Mouse (Mus musculus) forebrain, embryonic 14.5 days (tissue): Measurements from ENCODE around the gene Vgll4. TPM values are rescaled to one million over a fixed set of nuclear protein-coding genes. Genes with fewer than 3 reads are reported as not detected.
A peak's percentile ranks its signal among the peaks of the same experiment; 100 is the strongest.

Source experiments
- ATAC-seq: fragments of 200-750 bp; cut with Nextera tagmentation; 2 replicates; pipeline ENCODE4 v1.8.0; 2017; ENCODE audit warnings: mild to moderate bottlenecking, moderate library complexity
- DNase-seq: peaks from one replicate; pipeline ENCODE4 v3.0.0-alpha.2; 2015; ENCODE audit warnings: low spot score
- H3K27ac ChIP-seq: fragments of 300-500 bp; sonication (generic); 2 replicates; pipeline ENCODE4 v1.5.1; 2014; ENCODE audit warnings: low read depth, mild to moderate bottlenecking, control low read depth, low read length, moderate library complexity
- H3K27me3 ChIP-seq: fragments of 300-500 bp; sonication (generic); replicated peaks from 2 replicates; pipeline ENCODE4 v1.6.1; 2014; ENCODE audit warnings: low read length, control low read depth, mixed read lengths; ENCODE audit not compliant: control insufficient read depth, insufficient read depth
- H3K36me3 ChIP-seq: fragments of 300-500 bp; sonication (generic); 2 replicates; pipeline ENCODE4 v1.6.1; 2014; ENCODE audit warnings: low read length, control low read depth; ENCODE audit not compliant: control insufficient read depth, insufficient read depth
- H3K4me1 ChIP-seq: fragments of 300-500 bp; sonication (generic); 2 replicates; pipeline ENCODE4 v1.6.1; 2014; ENCODE audit warnings: antibody characterized with exemption, low read length, control low read depth; ENCODE audit not compliant: control insufficient read depth, insufficient read depth
- H3K4me2 ChIP-seq: fragments of 300-500 bp; sonication (generic); 2 replicates; pipeline ENCODE4 v1.6.1; 2014; ENCODE audit warnings: mild to moderate bottlenecking, control low read depth, low read length
- H3K4me3 ChIP-seq: fragments of 300-500 bp; sonication (generic); 2 replicates; pipeline ENCODE4 v1.5.1; 2014; ENCODE audit warnings: low read depth, low read length, control low read depth
- H3K9ac ChIP-seq: fragments of 300-500 bp; sonication (generic); 2 replicates; pipeline ENCODE4 v1.6.1; 2014; ENCODE audit warnings: mild to moderate bottlenecking, low read length, control low read depth, moderate library complexity
- H3K9me3 ChIP-seq: fragments of 300-500 bp; sonication (generic); replicated peaks from 2 replicates; pipeline ENCODE4 v1.6.1; 2016; ENCODE audit warnings: low read length, control low read depth, mixed read lengths; ENCODE audit not compliant: control insufficient read depth
- WGBS: fragments of 180-500 bp; shearing (Covaris S2); extraction: QIAGEN DNeasy Blood & Tissue Kit; methylation state at CpG from one replicate; pipeline ENCODE4 v1.1.7; 2014; 5-methylcytosine and 5-hydroxymethylcytosine counted together
- polyA plus RNA-seq: library from polyadenylated mRNA; unstranded; fragments of >200 nt; fragmentation: Nextera tagmentation; extraction: Ambion mirVana; gene quantifications from 2 replicates; pipeline ENCODE4 v1.2.1, GENCODE M21; 2014

Gene Vgll4
- polyA plus RNA-seq, 1 experiment from 2014 or later, result 44.9 TPM

GRCm38 (mm10) chr6:114836433-114836832 is 133.4 kb downstream of the Vgll4 start:
- H3K27ac ChIP-seq, result no peak overlapping the region
- H3K4me2 ChIP-seq, result no peak overlapping the region
- no peak for ATAC-seq
- no peaks in the 10 kb centered on the region for H3K4me1 ChIP-seq
- DNase-seq, result no peak
- no peak overlapping the region for H3K4me3 ChIP-seq
- 62% methylated on average over 3 of the region's 3 CpGs for WGBS
- no peaks in the 10 kb centered on the region for H3K36me3 ChIP-seq
- H3K9me3 ChIP-seq, result no peaks in the 10 kb centered on the region
- H3K27me3 ChIP-seq, result no peaks in the 10 kb centered on the region
- no peak overlapping the region for H3K9ac ChIP-seq

DNA sequence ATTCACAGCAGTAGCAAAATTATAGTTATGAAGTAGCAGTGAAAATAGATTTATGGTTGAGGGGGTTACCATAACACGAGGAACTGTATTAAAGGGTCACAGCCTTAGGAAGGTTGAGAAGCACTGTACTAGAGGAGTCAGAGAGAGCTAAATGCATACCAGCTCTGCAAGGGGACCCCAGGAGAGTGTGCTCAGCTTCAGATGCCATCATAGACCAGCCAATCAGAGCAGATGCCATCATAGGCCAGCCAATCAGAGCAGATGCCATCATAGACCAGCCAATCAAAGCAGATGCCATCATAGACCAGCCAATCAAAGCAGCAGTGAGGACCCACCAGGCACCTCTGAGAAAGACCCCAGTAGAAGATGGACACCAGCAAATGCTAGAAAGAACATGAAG is 134.0 kb downstream of the Vgll4 start:
- H3K27me3 ChIP-seq, result no peaks in the 10 kb centered on the region
- WGBS, result 85% methylated on average over 1 of the region's 1 CpGs
- no peaks in the 10 kb centered on the region for H3K4me1 ChIP-seq
- ATAC-seq (no peak), DNase-seq (no peak)
- no peaks in the 10 kb centered on the region for H3K9me3 ChIP-seq
- no peak overlapping the region for H3K27ac ChIP-seq
- H3K4me2 ChIP-seq, result no peak overlapping the region
- H3K36me3 ChIP-seq, result no peaks in the 10 kb centered on the region
- no peak overlapping the region for H3K4me3 ChIP-seq
- H3K9ac ChIP-seq, result no peak overlapping the region

DNA sequence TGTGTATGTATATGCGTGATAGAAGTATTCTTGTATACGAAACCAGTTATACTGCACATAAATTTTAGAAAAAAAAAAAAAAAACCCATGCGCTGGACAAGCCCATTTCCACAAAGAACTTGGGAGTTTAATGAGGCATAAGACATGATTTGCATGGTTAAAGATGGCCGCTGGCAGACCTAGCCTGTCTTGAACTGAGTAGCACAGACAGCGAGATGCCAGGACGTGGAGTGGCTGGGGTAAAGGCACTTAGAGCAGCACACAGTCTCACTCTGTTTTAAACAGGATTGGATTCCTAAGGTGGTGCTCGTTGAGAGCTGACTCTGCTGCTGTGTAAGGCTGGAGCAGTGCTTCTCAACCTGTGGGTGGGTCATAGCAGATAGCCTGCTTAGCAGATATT is 134.4 kb downstream of the Vgll4 start:
- no peak overlapping the region for H3K27ac ChIP-seq
- no peak overlapping the region for H3K4me3 ChIP-seq
- DNase-seq (no peak), ATAC-seq (no peak)
- H3K9me3 ChIP-seq, result no peaks in the 10 kb centered on the region
- 77% methylated on average over 7 of the region's 7 CpGs for WGBS
- no peaks in the 10 kb centered on the region for H3K36me3 ChIP-seq
- no peaks in the 10 kb centered on the region for H3K4me1 ChIP-seq
- H3K27me3 ChIP-seq, result no peaks in the 10 kb centered on the region
- no peak overlapping the region for H3K9ac ChIP-seq
- H3K4me2 ChIP-seq, result no peak overlapping the region

GRCm38 (mm10) chr6:114833791-114834346 is 135.9 kb downstream of the Vgll4 start:
- H3K27ac ChIP-seq, result no peak overlapping the region
- ATAC-seq (no peak), DNase-seq (no peak)
- no peaks in the 10 kb centered on the region for H3K27me3 ChIP-seq
- H3K9ac ChIP-seq, result no peak overlapping the region
- H3K4me3 ChIP-seq, result no peak overlapping the region
- no peaks in the 10 kb centered on the region for H3K4me1 ChIP-seq
- no peaks in the 10 kb centered on the region for H3K9me3 ChIP-seq
- H3K4me2 ChIP-seq, result no peak overlapping the region
- 79% methylated on average over 4 of the region's 4 CpGs for WGBS
- no peaks in the 10 kb centered on the region for H3K36me3 ChIP-seq

GRCm38 (mm10) chr6:114833058-114833685 is 136.6 kb downstream of the Vgll4 start:
- WGBS, result 86% methylated on average over 9 of the region's 9 CpGs
- Histone ChIP-seq H3K4me1 (no peaks in the 10 kb centered on the region), H3K4me2 (no peak overlapping the region), H3K4me3 (no peak overlapping the region), H3K27ac (no peak overlapping the region), H3K27me3 (no peaks in the 10 kb centered on the region), H3K36me3 (no peaks in the 10 kb centered on the region), H3K9ac (no peak overlapping the region), H3K9me3 (no peaks in the 10 kb centered on the region)
- ATAC-seq (no peak), DNase-seq (no peak)

DNA sequence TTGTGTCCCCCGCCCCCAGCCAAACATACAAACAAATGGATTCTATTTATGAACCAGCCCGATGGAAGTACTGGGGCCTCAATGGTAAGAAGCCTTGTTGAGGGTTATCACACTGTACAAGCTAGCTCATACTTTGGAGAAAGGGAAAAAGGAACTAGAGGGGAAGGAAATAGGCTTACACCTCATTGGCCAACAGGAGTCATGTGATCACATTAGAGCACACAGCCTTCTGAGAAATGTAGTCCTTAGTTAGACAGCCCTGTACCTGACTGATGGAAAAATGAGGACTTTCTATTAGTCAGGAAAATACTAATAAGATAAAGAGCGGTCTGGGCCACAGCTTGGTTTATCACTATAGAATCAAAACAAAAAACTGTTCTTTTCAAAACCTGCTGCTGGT is 138.0 kb downstream of the Vgll4 start:
- DNase-seq (peak; percentile 22), ATAC-seq (no peak)
- H3K27ac ChIP-seq, result no peak overlapping the region
- no peak overlapping the region for H3K9ac ChIP-seq
- no peaks in the 10 kb centered on the region for H3K36me3 ChIP-seq
- H3K27me3 ChIP-seq, result no peaks in the 10 kb centered on the region
- no peak overlapping the region for H3K4me2 ChIP-seq
- no peaks in the 10 kb centered on the region for H3K9me3 ChIP-seq
- no peaks in the 10 kb centered on the region for H3K4me1 ChIP-seq
- H3K4me3 ChIP-seq, result no peak overlapping the region
- WGBS, result 95% methylated on average over 3 of the region's 3 CpGs

- Histone ChIP-seq H3K36me3 (no peaks in the 10 kb centered on the region), H3K27me3 (no peaks in the 10 kb centered on the region), H3K4me1 (no peaks in the 10 kb centered on the region), H3K4me2 (no peak overlapping the region), H3K9ac (no peak overlapping the region), H3K27ac (no peak overlapping the region), H3K4me3 (no peak overlapping the region), H3K9me3 (no peaks in the 10 kb centered on the region)
- WGBS, result 92% methylated on average over 9 of the region's 9 CpGs
- DNase-seq (no peak), ATAC-seq (no peak)
These were observed 139.9 kb downstream of the Vgll4 start for GRCm38 (mm10) chr6:114829660-114830438.

DNA sequence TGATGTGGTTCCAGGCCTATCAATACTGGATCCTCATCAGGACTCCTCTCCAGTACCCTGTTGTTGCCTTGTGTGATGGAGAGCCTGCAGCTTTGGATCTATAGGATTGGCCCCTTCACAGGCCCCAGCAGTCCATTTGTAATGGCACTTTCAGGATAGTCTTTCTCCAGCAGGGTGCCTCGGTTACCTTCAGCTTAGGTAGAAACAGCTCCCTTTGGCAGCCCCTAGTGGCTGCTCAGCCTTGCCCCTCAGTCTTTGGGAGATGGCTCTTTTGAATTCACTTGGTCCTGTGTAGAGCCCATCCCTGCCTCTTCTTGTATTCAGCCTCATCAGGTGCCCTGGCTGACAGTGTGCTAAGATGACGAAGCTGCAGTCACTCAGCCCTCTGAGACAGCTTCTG is 142.9 kb downstream of the Vgll4 start:
- no peak overlapping the region for H3K4me2 ChIP-seq
- DNase-seq, result no peak
- no peaks in the 10 kb centered on the region for H3K27me3 ChIP-seq
- no peaks in the 10 kb centered on the region for H3K4me1 ChIP-seq
- H3K9ac ChIP-seq, result no peak overlapping the region
- no peak overlapping the region for H3K4me3 ChIP-seq
- 67% methylated on average over 2 of the region's 2 CpGs for WGBS
- ATAC-seq, result no peak
- H3K27ac ChIP-seq, result no peak overlapping the region
- no peaks in the 10 kb centered on the region for H3K36me3 ChIP-seq
- no peaks in the 10 kb centered on the region for H3K9me3 ChIP-seq

GRCm38 (mm10) chr6:114821646-114822045 is 148.1 kb downstream of the Vgll4 start:
- WGBS, result 94% methylated on average over 7 of the region's 7 CpGs

More at GRCm38 (mm10) chr6:114821646-114822045, 148.1 kb downstream of the Vgll4 start:
- H3K9ac ChIP-seq, result no peak overlapping the region
- no peak overlapping the region for H3K4me2 ChIP-seq
- H3K27ac ChIP-seq, result no peak overlapping the region
- no peak overlapping the region for H3K4me3 ChIP-seq
- ATAC-seq (no peak), DNase-seq (no peak)
- no peaks in the 10 kb centered on the region for H3K27me3 ChIP-seq
- no peaks in the 10 kb centered on the region for H3K36me3 ChIP-seq
- H3K4me1 ChIP-seq, result no peaks in the 10 kb centered on the region
- no peaks in the 10 kb centered on the region for H3K9me3 ChIP-seq
